Mouse (Mus musculus) lung, adult 2 months (tissue): ENCODE data around the gene Lhx9.

ENCODE experiments used
- CTCF ChIP-seq: fragments of 200-500 bp; IDR thresholded peaks from 2 replicates; pipeline ENCODE4 v1.5.1; 2011; ENCODE audit warnings: mild to moderate bottlenecking, low read length, control low read depth; ENCODE audit not compliant: insufficient read depth
- POLR2A ChIP-seq: fragments of 200-500 bp; IDR thresholded peaks from 2 replicates; pipeline ENCODE4 v1.6.1; 2011; ENCODE audit warnings: low read depth, mild to moderate bottlenecking, control low read depth, low read length, borderline replicate concordance; ENCODE audit errors: extremely low read depth

- TF ChIP-seq CTCF, result no peak
- no peak for TF ChIP-seq POLR2A
Measured at GRCm38 (mm10) chr1:138846581-138846980, 1.8 kb downstream of the Lhx9 start.
